Mouse (Mus musculus): Measurements from ENCODE around the gene Bcl7a. TPM values are rescaled to one million over a fixed set of nuclear protein-coding genes. Genes with fewer than 3 reads are reported as not detected.

Gene Bcl7a
- polyA plus RNA-seq, 1 experiment, result 28.9 TPM

- Histone ChIP-seq H3K4me1 (ENCODE audit: control insufficient read depth, insufficient read depth, low read length) (no peaks in the 10 kb centered on the region), H3K4me3 (replicated peaks; ENCODE audit: insufficient read depth, low read depth, low read length) (no peak overlapping the region), H3K27ac (ENCODE audit: insufficient read depth, low read length) (no peak overlapping the region), H3K27me3 (ENCODE audit: control insufficient read depth, insufficient read depth, low read length) (no peaks in the 10 kb centered on the region)
- TF ChIP-seq CTCF (IDR thresholded peaks at IDR 0.05; ENCODE audit: borderline replicate concordance, insufficient read depth, low read depth, low read length) (no peak), POLR2A (IDR thresholded peaks at IDR 0.05; ENCODE audit: borderline replicate concordance, insufficient read depth, low read length) (no peak)
- 37% methylated on average over 6 of the region's 6 CpGs for WGBS
- DNase-seq, result no peak
Observed at GRCm38 (mm10) chr5:123317992-123318391, 25.6 kb upstream of the Bcl7a start.

GRCm38 (mm10) chr5:123320136-123320535 is 23.5 kb upstream of the Bcl7a start:
- whole genome bisulfite sequencing, result 98% methylated on average over 3 of the region's 3 CpGs
- DNase-seq, result no peak
- peaks cover 4% of the 10 kb centered on the region for H3K4me1 ChIP-seq (ENCODE audit: control insufficient read depth, insufficient read depth, low read length)
- TF ChIP-seq POLR2A (IDR thresholded peaks at IDR 0.05; ENCODE audit: borderline replicate concordance, insufficient read depth, low read length) (no peak), CTCF (IDR thresholded peaks at IDR 0.05; ENCODE audit: borderline replicate concordance, insufficient read depth, low read depth, low read length) (no peak)
- H3K27me3 ChIP-seq (ENCODE audit: control insufficient read depth, insufficient read depth, low read length), result no peaks in the 10 kb centered on the region
- H3K4me3 ChIP-seq (replicated peaks; ENCODE audit: insufficient read depth, low read depth, low read length), result no peak overlapping the region
- no peak overlapping the region for H3K27ac ChIP-seq (ENCODE audit: insufficient read depth, low read length)

GRCm38 (mm10) chr5:123324242-123324641 is 19.4 kb upstream of the Bcl7a start:
- 15% methylated on average over 15 of the region's 15 CpGs for WGBS

GRCm38 (mm10) chr5:123326006-123326750 is 17.5 kb upstream of the Bcl7a start:
- no peak for DNase-seq
- no peak overlapping the region for H3K27ac ChIP-seq (ENCODE audit: insufficient read depth, low read length)
- whole genome bisulfite sequencing, result 59% methylated on average over 15 of the region's 15 CpGs
- no peaks in the 10 kb centered on the region for H3K27me3 ChIP-seq (ENCODE audit: control insufficient read depth, insufficient read depth, low read length)
- TF ChIP-seq POLR2A (IDR thresholded peaks at IDR 0.05; ENCODE audit: borderline replicate concordance, insufficient read depth, low read length) (no peak), CTCF (IDR thresholded peaks at IDR 0.05; ENCODE audit: borderline replicate concordance, insufficient read depth, low read depth, low read length) (no peak)
- peaks cover 4% of the 10 kb centered on the region for H3K4me1 ChIP-seq (ENCODE audit: control insufficient read depth, insufficient read depth, low read length)
- H3K4me3 ChIP-seq (replicated peaks; ENCODE audit: insufficient read depth, low read depth, low read length), result no peak overlapping the region

More at GRCm38 (mm10) chr5:123324242-123324641, 19.4 kb upstream of the Bcl7a start:
- no peaks in the 10 kb centered on the region for H3K27me3 ChIP-seq (ENCODE audit: control insufficient read depth, insufficient read depth, low read length)
- no peak overlapping the region for H3K27ac ChIP-seq (ENCODE audit: insufficient read depth, low read length)
- peaks cover 4% of the 10 kb centered on the region for H3K4me1 ChIP-seq (ENCODE audit: control insufficient read depth, insufficient read depth, low read length)
- H3K4me3 ChIP-seq (replicated peaks; ENCODE audit: insufficient read depth, low read depth, low read length), result no peak overlapping the region
- TF ChIP-seq CTCF (IDR thresholded peaks at IDR 0.05; ENCODE audit: borderline replicate concordance, insufficient read depth, low read depth, low read length), result no peak
- DNase-seq, result no peak

- no peak for TF ChIP-seq CTCF (IDR thresholded peaks at IDR 0.05; ENCODE audit: borderline replicate concordance, insufficient read depth, low read depth, low read length)
- TF ChIP-seq POLR2A (IDR thresholded peaks at IDR 0.05; ENCODE audit: borderline replicate concordance, insufficient read depth, low read length), result no peak
- 51% methylated on average over 9 of the region's 9 CpGs for WGBS
- Histone ChIP-seq H3K4me3 (replicated peaks; ENCODE audit: insufficient read depth, low read depth, low read length) (no peak overlapping the region), H3K27ac (ENCODE audit: insufficient read depth, low read length) (no peak overlapping the region), H3K4me1 (ENCODE audit: control insufficient read depth, insufficient read depth, low read length) (peaks cover 4% of the 10 kb centered on the region), H3K27me3 (ENCODE audit: control insufficient read depth, insufficient read depth, low read length) (no peaks in the 10 kb centered on the region)
- no peak for DNase-seq
Observed at GRCm38 (mm10) chr5:123326751-123327148, 16.9 kb upstream of the Bcl7a start.

- H3K4me1 ChIP-seq (ENCODE audit: control insufficient read depth, insufficient read depth, low read length), result peaks cover 4% of the 10 kb centered on the region
- no peak overlapping the region for H3K4me3 ChIP-seq (replicated peaks; ENCODE audit: insufficient read depth, low read depth, low read length)
- TF ChIP-seq CTCF (IDR thresholded peaks at IDR 0.05; ENCODE audit: borderline replicate concordance, insufficient read depth, low read depth, low read length), result no peak
- TF ChIP-seq POLR2A (IDR thresholded peaks at IDR 0.05; ENCODE audit: borderline replicate concordance, insufficient read depth, low read length), result no peak
- WGBS, result 69% methylated on average over 8 of the region's 8 CpGs
- no peak overlapping the region for H3K27ac ChIP-seq (ENCODE audit: insufficient read depth, low read length)
- H3K27me3 ChIP-seq (ENCODE audit: control insufficient read depth, insufficient read depth, low read length), result no peaks in the 10 kb centered on the region
- no peak for DNase-seq
Observed at GRCm38 (mm10) chr5:123327686-123328085, 15.9 kb upstream of the Bcl7a start.

- 81% methylated on average over 6 of the region's 6 CpGs for WGBS
- TF ChIP-seq CTCF (IDR thresholded peaks at IDR 0.05; ENCODE audit: borderline replicate concordance, insufficient read depth, low read depth, low read length) (no peak), POLR2A (IDR thresholded peaks at IDR 0.05; ENCODE audit: borderline replicate concordance, insufficient read depth, low read length) (no peak)
- no peaks in the 10 kb centered on the region for H3K4me1 ChIP-seq (ENCODE audit: control insufficient read depth, insufficient read depth, low read length)
Observed at GRCm38 (mm10) chr5:123333566-123333965, 10.1 kb upstream of the Bcl7a start.

GRCm38 (mm10) chr5:123336205-123336961 is 7.3 kb upstream of the Bcl7a start:
- no peak overlapping the region for H3K4me3 ChIP-seq (replicated peaks; ENCODE audit: insufficient read depth, low read depth, low read length)
- H3K4me1 ChIP-seq (ENCODE audit: control insufficient read depth, insufficient read depth, low read length), result no peaks in the 10 kb centered on the region
- no peak for TF ChIP-seq POLR2A (IDR thresholded peaks at IDR 0.05; ENCODE audit: borderline replicate concordance, insufficient read depth, low read length)
- TF ChIP-seq CTCF (IDR thresholded peaks at IDR 0.05; ENCODE audit: borderline replicate concordance, insufficient read depth, low read depth, low read length), result no peak
- no peak overlapping the region for H3K27ac ChIP-seq (ENCODE audit: insufficient read depth, low read length)
- no peak for DNase-seq
- WGBS, result 68% methylated on average over 4 of the region's 4 CpGs
- H3K27me3 ChIP-seq (ENCODE audit: control insufficient read depth, insufficient read depth, low read length), result no peaks in the 10 kb centered on the region

More at GRCm38 (mm10) chr5:123333566-123333965, 10.1 kb upstream of the Bcl7a start:
- Histone ChIP-seq H3K27ac (ENCODE audit: insufficient read depth, low read length) (no peak overlapping the region), H3K27me3 (ENCODE audit: control insufficient read depth, insufficient read depth, low read length) (no peaks in the 10 kb centered on the region), H3K4me3 (replicated peaks; ENCODE audit: insufficient read depth, low read depth, low read length) (no peak overlapping the region)
- no peak for DNase-seq

All from cerebellum, adult 2 months (tissue).